Mouse (Mus musculus) midbrain, embryonic 15.5 days (tissue): ENCODE results near the gene Maoa. TPM values are rescaled to one million over a fixed set of nuclear protein-coding genes. Genes with fewer than 3 reads are reported as not detected.

Experiments used
- ATAC-seq: fragments of 200-750 bp; cut with Nextera tagmentation; replicated peaks from 2 replicates; pipeline ENCODE4 v1.8.0; 2017; ENCODE audit warnings: moderate TSS enrichment
- H3K27ac ChIP-seq: fragments of 300-500 bp; sonication (generic); 2 replicates; pipeline ENCODE4 v1.5.1; 2015; ENCODE audit warnings: mild to moderate bottlenecking, inconsistent platforms
- H3K27me3 ChIP-seq: fragments of 300-500 bp; sonication (generic); replicated peaks from 2 replicates; pipeline ENCODE4 v1.6.1; 2015; ENCODE audit warnings: inconsistent platforms
- H3K36me3 ChIP-seq: fragments of 300-500 bp; sonication (generic); replicated peaks from 2 replicates; pipeline ENCODE4 v1.6.1; 2015; ENCODE audit warnings: inconsistent platforms
- H3K4me1 ChIP-seq: fragments of 300-500 bp; sonication (generic); 2 replicates; pipeline ENCODE4 v1.6.1; 2015; ENCODE audit warnings: inconsistent platforms
- H3K4me2 ChIP-seq: fragments of 300-500 bp; sonication (generic); 2 replicates; pipeline ENCODE4 v1.6.1; 2015; ENCODE audit warnings: inconsistent platforms, mild to moderate bottlenecking, moderate library complexity
- H3K4me3 ChIP-seq: fragments of 300-500 bp; sonication (generic); 2 replicates; pipeline ENCODE4 v1.5.1; 2015; ENCODE audit warnings: mild to moderate bottlenecking, inconsistent platforms
- H3K9ac ChIP-seq: fragments of 300-500 bp; sonication (generic); 2 replicates; pipeline ENCODE4 v1.6.1; 2015; ENCODE audit warnings: mild to moderate bottlenecking, inconsistent platforms
- H3K9me3 ChIP-seq: fragments of 300-500 bp; sonication (generic); 2 replicates; pipeline ENCODE4 v1.6.1; 2016; ENCODE audit warnings: inconsistent platforms
- WGBS: fragments of 180-500 bp; shearing (Covaris S2); methylation state at CpG from one replicate; pipeline ENCODE4 v1.1.7; 2015; ENCODE audit warnings: mixed read lengths; 5-methylcytosine and 5-hydroxymethylcytosine counted together
- polyA plus RNA-seq: library from polyadenylated mRNA; unstranded; fragments of >200 nt; fragmentation: Nextera tagmentation; extraction: Ambion mirVana; gene quantifications from 2 replicates; pipeline ENCODE4 v1.2.1, GENCODE M21; 2015

Maoa gene
- polyA plus RNA-seq: 19.7 and 20.8 TPM in 2 replicates

- H3K9me3 ChIP-seq: no peaks in the 10 kb centered on the region
- H3K4me2 ChIP-seq: peak within 1 kb of the TSS; percentile 74
- H3K27me3 ChIP-seq: no peaks in the 10 kb centered on the region
- peak within 1 kb of the TSS; percentile 64 for H3K9ac ChIP-seq
- H3K4me1 ChIP-seq: no peaks in the 10 kb centered on the region
- peak within 1 kb of the TSS; percentile 90 for H3K27ac ChIP-seq
- peak within 1 kb of the TSS; percentile 60 for H3K4me3 ChIP-seq
- ATAC-seq: peak; percentile 86
- 22% methylated on average over 33 of the region's 33 CpGs for WGBS
- H3K36me3 ChIP-seq: no peaks in the 10 kb centered on the region
Observed at GRCm38 (mm10) chrX:16619034-16619929, at the start of gene Maoa. Maoa (plus strand) TSS chrX:16619698.

- peak overlapping the region; percentile 90 for H3K27ac ChIP-seq
- peak overlapping the region; percentile 64 for H3K9ac ChIP-seq
- H3K9me3 ChIP-seq: no peaks in the 10 kb centered on the region
- peak overlapping the region; percentile 60 for H3K4me3 ChIP-seq
- H3K4me2 ChIP-seq: peak overlapping the region; percentile 74
- no peaks in the 10 kb centered on the region for H3K27me3 ChIP-seq
- ATAC-seq: peak; percentile 96
- WGBS: 17% methylated on average over 60 of the region's 60 CpGs
- H3K36me3 ChIP-seq: no peaks in the 10 kb centered on the region
- H3K4me1 ChIP-seq: no peaks in the 10 kb centered on the region
Observed at GRCm38 (mm10) chrX:16618225-16619033, 1.1 kb upstream of the Maoa start.

DNA sequence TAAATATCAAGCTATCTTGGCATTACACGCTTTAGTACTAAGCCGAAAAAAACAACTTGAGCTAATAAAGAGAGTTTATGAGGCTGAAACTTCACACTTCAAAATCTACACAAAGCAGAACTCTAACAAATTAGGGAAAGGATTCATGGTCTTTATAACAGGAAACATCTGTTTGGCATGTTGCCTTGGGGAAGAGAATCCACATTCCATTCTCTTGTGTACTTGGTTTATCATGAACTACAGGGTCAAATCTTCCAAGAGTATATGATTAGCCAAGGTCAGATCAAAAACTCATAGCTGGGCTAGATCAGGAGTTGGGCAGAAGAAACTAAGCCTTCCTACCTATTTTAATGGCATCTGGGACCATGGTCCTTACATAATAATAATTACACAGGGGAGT lies 37.0 kb downstream of the Maoa start:
- WGBS: 91% methylated on average over 2 of the region's 2 CpGs

DNA sequence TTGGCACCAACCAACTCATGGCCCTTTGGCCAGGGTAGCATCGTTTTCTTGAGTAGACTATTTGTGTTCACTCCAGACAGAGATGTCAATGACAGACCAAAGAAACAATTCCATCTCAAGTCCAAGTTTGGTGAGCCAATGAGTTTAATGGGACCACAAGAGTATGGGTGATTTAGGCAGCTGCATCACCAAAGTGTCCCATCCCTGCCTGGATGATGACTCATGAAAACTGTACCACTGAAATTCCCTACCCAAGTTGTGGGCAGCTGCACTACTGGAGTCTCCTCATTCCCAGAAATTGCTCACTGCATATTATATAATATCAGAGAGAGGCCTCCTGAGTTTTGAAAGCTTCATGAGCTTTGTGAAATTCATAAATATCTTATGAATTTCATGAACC lies 86.6 kb downstream of the Maoa start:
- no peak overlapping the region for H3K9ac ChIP-seq
- no peaks in the 10 kb centered on the region for H3K9me3 ChIP-seq
- H3K36me3 ChIP-seq: no peaks in the 10 kb centered on the region
- H3K4me2 ChIP-seq: no peak overlapping the region
- no peak overlapping the region for H3K4me3 ChIP-seq
- 83% methylated on average over 1 of the region's 1 CpGs for WGBS
- H3K27ac ChIP-seq: no peak overlapping the region
- no peaks in the 10 kb centered on the region for H3K4me1 ChIP-seq
- ATAC-seq: no peak
- no peaks in the 10 kb centered on the region for H3K27me3 ChIP-seq

More for the DNA sequence above, 37.0 kb downstream of the Maoa start:
- no peaks in the 10 kb centered on the region for H3K9me3 ChIP-seq
- no peaks in the 10 kb centered on the region for H3K36me3 ChIP-seq
- no peak overlapping the region for H3K4me3 ChIP-seq
- no peak overlapping the region for H3K4me2 ChIP-seq
- H3K27ac ChIP-seq: no peak overlapping the region
- no peaks in the 10 kb centered on the region for H3K4me1 ChIP-seq
- no peak overlapping the region for H3K9ac ChIP-seq
- H3K27me3 ChIP-seq: no peaks in the 10 kb centered on the region
- ATAC-seq: no peak

GRCm38 (mm10) chrX:16714033-16714432 lies 94.5 kb downstream of the Maoa start:
- Histone ChIP-seq H3K9ac (no peak overlapping the region), H3K4me1 (no peaks in the 10 kb centered on the region), H3K9me3 (no peaks in the 10 kb centered on the region), H3K36me3 (no peaks in the 10 kb centered on the region), H3K27ac (no peak overlapping the region), H3K4me3 (no peak overlapping the region), H3K4me2 (no peak overlapping the region), H3K27me3 (no peaks in the 10 kb centered on the region)
- WGBS: 89% methylated on average over 1 of the region's 1 CpGs
- no peak for ATAC-seq

Other genes with a start within 250 kb of the Maoa start
- not detected in 2 replicates for gene Cypt1, start 96.8 kb upstream of the Maoa start, polyA plus RNA-seq
- gene Maob, start 197.7 kb downstream of the Maoa start, polyA plus RNA-seq: 3.6 and 4.1 TPM in 2 replicates